In the genomic region with DNA sequence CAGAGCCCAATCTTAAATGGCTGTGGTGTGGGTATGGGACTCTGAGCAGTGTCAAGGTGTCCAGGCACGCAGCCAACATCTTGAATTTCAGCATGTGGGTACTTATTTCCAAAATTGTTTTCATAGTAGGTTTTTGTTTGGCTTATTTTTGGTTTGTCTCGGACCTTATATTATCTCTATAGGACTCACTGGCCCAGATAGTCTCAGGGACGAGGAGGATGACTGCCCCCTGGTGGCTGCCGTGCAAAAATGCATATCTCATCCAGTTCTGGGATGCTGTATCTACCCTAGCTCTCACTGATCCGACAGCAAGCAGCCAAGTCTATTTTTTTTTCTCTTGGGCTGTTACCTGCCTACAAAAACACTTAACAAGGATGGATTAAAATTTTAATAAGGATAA, we compare ENCODE assay signal across 8 mouse cellular contexts.
A peak's percentile ranks its signal among the peaks of the same experiment; 100 is the strongest.
DNase-seq lines count a peak whose midpoint lies in the region; ATAC-seq and TF ChIP-seq lines count a peak whose summit lies in the region.

No protein-coding gene starts in this region.

- H3K36me3 ChIP-seq in forebrain, embryonic 12.5 days (replicated peaks): peaks cover 43% of the 10 kb centered on the region
- no peaks in the 10 kb centered on the region for H3K36me3 ChIP-seq in liver, postnatal 0 days (replicated peaks; ENCODE audit: insufficient read depth, low read length)

- DNase-seq in ovary, postnatal 10 days (ENCODE audit: low spot score): peak; percentile 39
- DNase-seq in ovary, adult 18-20 months (ENCODE audit: low spot score): no peak
- peak; percentile 21 for DNase-seq in c-Kit-negative CD71-positive TER-119-positive erythroid progenitor cells, embryonic 14.5 days (ENCODE audit: low read depth, low spot score)
- DNase-seq in induced T-regulatory cell, adult 2 months (ENCODE audit: low read depth): peak; percentile 75
- peak; percentile 82 for DNase-seq in liver, postnatal 0 days
- peak; percentile 72 for DNase-seq in ovary, postnatal 36 days (ENCODE audit: low spot score)
- peak; percentile 73 for DNase-seq in thymus, postnatal 36 days

- peaks cover 4% of the 10 kb centered on the region for H3K4me1 ChIP-seq in forebrain, embryonic 12.5 days
- H3K4me1 ChIP-seq in liver, postnatal 0 days (ENCODE audit: insufficient read depth): no peaks in the 10 kb centered on the region

- H3K9ac ChIP-seq in forebrain, embryonic 12.5 days: no peak overlapping the region
- H3K9ac ChIP-seq in liver, postnatal 0 days (replicated peaks): no peak overlapping the region

- H3K9me3 ChIP-seq in forebrain, embryonic 12.5 days: no peaks in the 10 kb centered on the region
- H3K9me3 ChIP-seq in liver, postnatal 0 days (ENCODE audit: low read length): no peaks in the 10 kb centered on the region

- no peak for TF ChIP-seq EP300 in liver, postnatal 0 days (IDR thresholded peaks at IDR 0.05; ENCODE audit: low read depth)

- no peak overlapping the region for H3K4me3 ChIP-seq in forebrain, embryonic 12.5 days (replicated peaks)
- H3K4me3 ChIP-seq in liver, postnatal 0 days (ENCODE audit: low read depth, low read length): no peak overlapping the region

- 0 out of 2 replicates have a peak, but pooled peaks have one; percentile 62 for ATAC-seq in forebrain, embryonic 12.5 days (ENCODE audit: low FRiP score)
- no peak for ATAC-seq in liver, postnatal 0 days

- no peaks in the 10 kb centered on the region for H3K27me3 ChIP-seq in forebrain, embryonic 12.5 days
- H3K27me3 ChIP-seq in liver, postnatal 0 days (ENCODE audit: insufficient read depth, low read length): no peaks in the 10 kb centered on the region

- H3K27ac ChIP-seq in forebrain, embryonic 12.5 days: no peak overlapping the region
- no peak overlapping the region for H3K27ac ChIP-seq in liver, postnatal 0 days (ENCODE audit: low read depth)

- TF ChIP-seq CTCF in liver, postnatal 0 days (IDR thresholded peaks at IDR 0.05; ENCODE audit: low read depth): peak; percentile 82

- no peak overlapping the region for H3K4me2 ChIP-seq in forebrain, embryonic 12.5 days
- H3K4me2 ChIP-seq in liver, postnatal 0 days (ENCODE audit: low read depth, low read length): no peak overlapping the region

- 18% methylated on average over 5 of the region's 5 CpGs for WGBS in forebrain, embryonic 12.5 days
- WGBS in liver, postnatal 0 days (ENCODE audit: insufficient replicate concordance): 9% methylated on average over 5 of the region's 5 CpGs
